Mouse (Mus musculus) brain, embryonic 14.5 days (tissue): ENCODE measurements at regions not wholly inside any gene's neighbourhood (a gene's known extent, or its start where the extent isn't known, plus 50 kb on each side); places are given as distances from the start of the nearest gene placed in this dataset.
"Not testable (repeated sequence)": the region's sequence is repeated elsewhere in the genome, so short reads cannot be mapped to it uniquely, and the experiment has no call there.

Source experiments
- CTCF ChIP-seq: fragments of 200-500 bp; IDR thresholded peaks from 2 replicates; pipeline ENCODE4 v1.5.1; 2012; ENCODE audit warnings: inconsistent platforms, mild to moderate bottlenecking, moderate library complexity, borderline replicate concordance; ENCODE audit not compliant: insufficient read depth, insufficient read length; ENCODE audit errors: extremely low read depth
- POLR2A ChIP-seq: fragments of 200-500 bp; IDR thresholded peaks from 2 replicates; pipeline ENCODE4 v1.6.1; 2012; ENCODE audit warnings: mild to moderate bottlenecking, inconsistent platforms, borderline replicate concordance; ENCODE audit not compliant: poor library complexity, insufficient read depth, insufficient read length, severe bottlenecking; ENCODE audit errors: extremely low read depth

GRCm38 (mm10) chr1:186000066-186000465 is 117.0 kb downstream of the Lyplal1 start:
- TF ChIP-seq POLR2A, CTCF: not testable (repeated sequence)
